Mouse (Mus musculus) hindbrain, postnatal 0 days (tissue): ENCODE data around the gene Vstm5. TPM values are rescaled to one million over a fixed set of nuclear protein-coding genes. Genes with fewer than 3 reads are reported as not detected.
"Not testable (repeated sequence)": the region's sequence is repeated elsewhere in the genome, so short reads cannot be mapped to it uniquely, and the experiment has no call there.

Experiments used
- ATAC-seq: fragments of 200-750 bp; cut with Nextera tagmentation; 2 replicates; pipeline ENCODE4 v1.8.0; 2017; ENCODE audit warnings: mild to moderate bottlenecking, moderate TSS enrichment, moderate library complexity
- DNase-seq: peaks from one replicate; pipeline ENCODE4 v3.0.0-alpha.2; 2015; ENCODE audit warnings: low spot score
- H3K27ac ChIP-seq: fragments of 300-500 bp; sonication (generic); 2 replicates; pipeline ENCODE4 v1.5.1; 2014; ENCODE audit warnings: mild to moderate bottlenecking
- H3K27me3 ChIP-seq: fragments of 300-500 bp; sonication (generic); 2 replicates; pipeline ENCODE4 v1.6.1; 2014; ENCODE audit warnings: low read length, mixed read lengths; ENCODE audit not compliant: insufficient read depth
- H3K36me3 ChIP-seq: fragments of 300-500 bp; sonication (generic); 2 replicates; pipeline ENCODE4 v1.6.1; 2014; ENCODE audit warnings: low read length, mixed read lengths; ENCODE audit not compliant: insufficient read depth
- H3K4me1 ChIP-seq: fragments of 300-500 bp; sonication (generic); 2 replicates; pipeline ENCODE4 v1.6.1; 2014; ENCODE audit warnings: antibody characterized with exemption, low read length, mixed read lengths; ENCODE audit not compliant: insufficient read depth
- H3K4me2 ChIP-seq: fragments of 300-500 bp; sonication (generic); 2 replicates; pipeline ENCODE4 v1.6.1; 2014; ENCODE audit warnings: low read depth, mild to moderate bottlenecking, low read length, moderate library complexity, mixed read lengths
- H3K4me3 ChIP-seq: fragments of 300-500 bp; sonication (generic); 2 replicates; pipeline ENCODE4 v1.5.1; 2014; ENCODE audit warnings: low read length
- H3K9ac ChIP-seq: fragments of 300-500 bp; sonication (generic); replicated peaks from 2 replicates; pipeline ENCODE4 v1.6.1; 2014; ENCODE audit warnings: mild to moderate bottlenecking, low read length, moderate library complexity, mixed read lengths
- H3K9me3 ChIP-seq: fragments of 300-500 bp; sonication (generic); 2 replicates; pipeline ENCODE4 v1.6.1; 2016; ENCODE audit warnings: low read length, mixed read lengths
- CTCF ChIP-seq: IDR thresholded peaks from 2 replicates; pipeline ENCODE4 v1.5.1; 2016; ENCODE audit warnings: antibody characterized with exemption, control low read depth, low read depth
- WGBS: fragments of 180-500 bp; shearing (Covaris S2); extraction: QIAGEN DNeasy Blood & Tissue Kit; methylation state at CpG from one replicate; pipeline ENCODE4 v1.1.7; 2014; 5-methylcytosine and 5-hydroxymethylcytosine counted together
- polyA plus RNA-seq: library from polyadenylated mRNA; unstranded; fragments of >200 nt; fragmentation: Nextera tagmentation; extraction: Ambion mirVana; gene quantifications from 2 replicates; pipeline ENCODE4 v1.2.1, GENCODE M21; 2015
- total RNA-seq: library from RNA; depleted of rRNA; stranded (reverse); fragments of >200 nt; gene quantifications from 2 replicates; pipeline ENCODE4 v1.2.3, GENCODE M21; 2014

Vstm5 gene
- total and polyA plus RNA-seq, 2 experiments from 2014 or later = 27.4 to 36.0 TPM

DNA sequence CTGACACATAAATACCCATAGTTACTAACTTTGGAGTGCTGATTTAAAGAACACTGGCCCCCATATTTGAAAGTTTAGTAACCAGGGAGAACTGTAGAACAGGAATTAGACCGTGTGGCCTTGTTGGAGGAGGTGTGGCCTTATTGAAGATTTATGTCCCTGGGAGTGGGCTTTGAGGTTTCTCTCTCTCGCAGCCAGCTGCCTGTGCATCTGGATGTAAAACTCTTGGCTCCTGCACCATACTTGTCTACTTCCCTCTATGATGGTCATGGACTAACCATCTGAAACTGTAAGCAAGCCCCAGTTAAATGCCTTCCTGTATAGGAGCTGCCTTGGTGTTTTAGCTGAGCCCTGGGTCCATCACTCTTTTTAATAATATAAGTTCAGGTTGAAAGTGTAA lies 59.6 kb downstream of the Vstm5 start:
- H3K4me3 ChIP-seq = no peak overlapping the region
- 57% methylated on average over 2 of the region's 2 CpGs for WGBS
- DNase-seq (no peak), ATAC-seq (no peak)
- H3K27ac ChIP-seq = no peak overlapping the region
- no peaks in the 10 kb centered on the region for H3K4me1 ChIP-seq
- no peaks in the 10 kb centered on the region for H3K27me3 ChIP-seq
- H3K9me3 ChIP-seq = no peaks in the 10 kb centered on the region
- TF ChIP-seq CTCF = no peak
- H3K36me3 ChIP-seq = 0 out of 2 replicates have a peak, but pooled peaks cover 4% of the 10 kb centered on the region
- H3K9ac ChIP-seq = no peak overlapping the region
- no peak overlapping the region for H3K4me2 ChIP-seq

DNA sequence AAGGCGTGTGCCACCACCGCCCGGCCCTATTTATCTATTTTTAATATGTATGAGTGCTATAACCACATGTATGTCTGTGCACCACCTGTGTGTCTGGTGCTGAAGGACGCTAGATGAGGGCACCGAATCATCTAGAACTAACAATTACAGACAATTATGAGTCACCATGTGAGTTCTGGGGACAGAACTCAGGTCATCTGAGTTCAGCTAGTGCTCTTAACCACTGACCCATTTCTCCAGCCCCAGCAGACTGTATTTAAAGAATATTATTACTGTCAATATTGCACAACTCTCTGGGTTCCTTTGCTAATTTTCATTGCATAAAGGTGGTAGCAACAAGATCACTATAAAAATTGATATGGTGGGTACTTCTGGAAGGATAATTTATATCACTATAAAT lies 61.2 kb downstream of the Vstm5 start:
- 89% methylated on average over 5 of the region's 5 CpGs for WGBS
- H3K4me3 ChIP-seq = no peak overlapping the region
- H3K27me3 ChIP-seq = no peaks in the 10 kb centered on the region
- H3K4me2 ChIP-seq = no peak overlapping the region
- no peaks in the 10 kb centered on the region for H3K9me3 ChIP-seq
- H3K27ac ChIP-seq = no peak overlapping the region
- ATAC-seq (no peak), DNase-seq (no peak)
- H3K4me1 ChIP-seq = no peaks in the 10 kb centered on the region
- 0 out of 2 replicates have a peak, but pooled peaks cover 4% of the 10 kb centered on the region for H3K36me3 ChIP-seq
- no peak overlapping the region for H3K9ac ChIP-seq
- TF ChIP-seq CTCF = no peak

DNA sequence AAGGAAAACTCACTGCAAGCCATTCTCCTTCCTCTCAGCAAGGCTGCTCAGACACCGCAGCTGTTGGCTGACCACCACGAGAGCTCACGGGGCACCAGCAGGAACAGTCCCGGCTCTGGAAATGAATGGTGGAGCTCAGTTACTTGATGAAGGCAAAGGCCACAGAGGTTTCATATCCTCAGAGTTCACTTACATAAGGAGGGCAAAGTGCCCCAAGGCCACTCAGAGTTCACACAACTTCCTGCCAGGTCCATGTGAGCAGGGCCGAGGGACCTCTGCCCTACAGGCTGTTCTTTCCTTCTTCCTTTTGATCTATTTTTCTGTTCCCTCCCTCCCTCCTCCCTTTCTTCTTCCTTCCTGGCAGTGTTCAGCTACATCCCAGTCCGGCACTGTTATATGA lies 62.6 kb downstream of the Vstm5 start:
- Histone ChIP-seq H3K27me3 (no peaks in the 10 kb centered on the region), H3K9ac (no peak overlapping the region), H3K27ac (peak overlapping the region; percentile 60; the same call in 1 of the 2 replicates), H3K4me3 (no peak overlapping the region), H3K36me3 (no peaks in the 10 kb centered on the region), H3K4me2 (peak overlapping the region; percentile 25; the same call in 1 of the 2 replicates), H3K9me3 (no peaks in the 10 kb centered on the region), H3K4me1 (no peaks in the 10 kb centered on the region)
- no peak for TF ChIP-seq CTCF
- ATAC-seq = no peak
- peak; percentile 16 for DNase-seq
- WGBS = 40% methylated on average over 6 of the region's 6 CpGs

DNA sequence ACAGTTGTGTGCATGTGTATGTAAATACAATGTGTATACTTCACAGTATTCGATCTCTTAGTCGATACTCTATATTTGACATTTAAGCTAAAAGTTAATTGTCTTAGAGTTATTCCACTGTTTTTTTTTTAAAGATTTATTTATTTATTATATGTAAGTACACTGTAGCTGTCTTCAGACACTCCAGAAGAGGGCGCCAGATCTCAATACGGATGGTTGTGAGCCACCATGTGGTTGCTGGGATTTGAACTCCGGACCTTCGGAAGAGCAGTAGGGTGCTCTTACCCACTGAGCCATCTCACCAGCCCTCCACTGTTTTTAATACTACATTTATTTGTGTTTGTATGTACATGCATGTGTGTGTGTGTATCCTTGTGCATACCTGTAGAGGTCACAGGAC lies 63.2 kb downstream of the Vstm5 start:
- H3K4me1 ChIP-seq, H3K4me3 ChIP-seq, H3K4me2 ChIP-seq, H3K9ac ChIP-seq, H3K27ac ChIP-seq, H3K9me3 ChIP-seq, H3K27me3 ChIP-seq, ATAC-seq, H3K36me3 ChIP-seq, DNase-seq: not testable (repeated sequence)
- 83% methylated on average over 6 of the region's 6 CpGs for WGBS

DNA sequence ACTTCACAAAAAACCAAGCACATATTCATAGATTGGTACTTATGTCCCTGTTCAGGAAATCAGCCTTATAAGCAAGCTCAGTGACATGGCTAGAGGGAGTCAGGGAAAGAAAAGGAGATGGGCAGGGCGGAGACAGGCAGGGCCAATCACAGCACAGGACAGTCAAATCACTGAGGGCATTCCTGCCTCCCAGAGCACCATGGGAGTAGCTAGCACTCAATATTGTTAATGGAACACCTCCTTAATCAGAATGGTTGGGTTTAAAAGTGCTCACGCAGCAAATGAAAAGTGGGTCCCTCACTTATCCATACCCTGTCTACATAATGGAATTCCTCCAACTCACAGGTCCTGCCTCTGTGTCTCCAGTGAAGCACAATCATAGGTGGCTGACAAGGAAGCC lies 64.0 kb downstream of the Vstm5 start:
- no peak overlapping the region for H3K27ac ChIP-seq
- H3K9me3 ChIP-seq = no peaks in the 10 kb centered on the region
- WGBS = 65% methylated on average over 2 of the region's 2 CpGs
- peaks cover 9% of the 10 kb centered on the region for H3K4me1 ChIP-seq
- H3K27me3 ChIP-seq = no peaks in the 10 kb centered on the region
- no peak overlapping the region for H3K4me3 ChIP-seq
- TF ChIP-seq CTCF = no peak
- H3K36me3 ChIP-seq = no peaks in the 10 kb centered on the region
- H3K4me2 ChIP-seq = no peak overlapping the region
- DNase-seq (no peak), ATAC-seq (no peak)
- H3K9ac ChIP-seq = no peak overlapping the region

DNA sequence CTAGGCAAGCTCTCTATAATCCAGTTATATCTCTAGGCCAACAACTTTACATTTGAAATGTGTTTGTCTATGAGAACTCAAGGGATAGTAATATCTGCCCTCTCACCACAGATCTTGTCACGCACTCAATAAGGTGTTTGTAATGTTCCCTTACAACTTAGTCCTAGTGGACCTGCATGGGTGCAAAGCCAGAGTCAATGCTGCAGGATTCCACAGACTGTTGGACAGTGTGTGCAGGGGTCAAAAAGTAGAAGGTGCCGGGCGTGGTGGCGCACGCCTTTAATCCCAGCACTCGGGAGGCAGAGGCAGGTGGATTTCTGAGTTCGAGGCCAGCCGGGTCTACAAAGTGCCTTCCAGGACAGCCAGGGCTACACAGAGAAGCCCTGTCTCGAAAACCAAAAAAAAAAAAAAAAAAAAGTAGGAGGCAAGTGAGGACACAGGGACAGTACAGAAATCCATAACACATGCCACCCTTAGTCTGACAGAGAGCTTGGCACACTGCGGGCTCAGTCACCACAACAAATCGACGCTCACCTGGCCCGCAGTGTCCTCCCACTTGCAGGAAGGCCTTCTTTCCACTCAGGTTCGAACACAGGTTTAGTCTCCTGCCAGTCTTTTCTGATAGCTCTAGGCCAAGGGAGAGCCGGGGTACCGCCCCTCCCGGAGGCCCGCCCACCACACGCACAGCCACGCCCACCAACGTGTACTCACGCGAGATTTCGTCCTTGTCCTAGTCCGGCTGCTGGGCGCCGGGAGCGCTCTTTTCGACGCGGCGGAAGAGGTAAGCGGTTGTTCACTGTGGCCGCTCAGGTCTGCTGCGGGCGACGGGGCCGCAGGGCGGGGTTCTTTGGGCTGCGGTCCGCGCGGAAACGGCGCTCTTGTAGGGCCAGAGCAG lies 66.9 kb downstream of the Vstm5 start, which contains the start of gene Taf1d:
Gene Taf1d, plus strand, starts transcription at position 712 of the 895 bp plus-strand sequence.
- no peak for TF ChIP-seq CTCF
- ATAC-seq (peak; percentile 99), DNase-seq (peak; percentile 97)
- WGBS = 12% methylated on average over 45 of the region's 45 CpGs
- H3K4me1 ChIP-seq = peaks cover 14% of the 10 kb centered on the region
- H3K9me3 ChIP-seq = no peaks in the 10 kb centered on the region
- peak within 1 kb of the TSS; percentile 70 for H3K9ac ChIP-seq
- H3K27me3 ChIP-seq = no peaks in the 10 kb centered on the region
- H3K4me3 ChIP-seq = peak within 1 kb of the TSS; percentile 56
- peak within 1 kb of the TSS; percentile 86 for H3K27ac ChIP-seq
- peaks cover 13% of the 10 kb centered on the region for H3K36me3 ChIP-seq
- peak within 1 kb of the TSS; percentile 77 for H3K4me2 ChIP-seq
